Mouse (Mus musculus) heart, postnatal 0 days (tissue): ENCODE measurements around the gene Gabpb1.

Experiments used
- CTCF ChIP-seq: IDR thresholded peaks from 2 replicates; pipeline ENCODE4 v1.5.1; 2016; ENCODE audit warnings: antibody characterized with exemption, control low read depth, low read depth
- EP300 ChIP-seq: IDR thresholded peaks from 2 replicates; pipeline ENCODE4 v1.6.1; 2016; ENCODE audit warnings: antibody characterized with exemption, low read depth

DNA sequence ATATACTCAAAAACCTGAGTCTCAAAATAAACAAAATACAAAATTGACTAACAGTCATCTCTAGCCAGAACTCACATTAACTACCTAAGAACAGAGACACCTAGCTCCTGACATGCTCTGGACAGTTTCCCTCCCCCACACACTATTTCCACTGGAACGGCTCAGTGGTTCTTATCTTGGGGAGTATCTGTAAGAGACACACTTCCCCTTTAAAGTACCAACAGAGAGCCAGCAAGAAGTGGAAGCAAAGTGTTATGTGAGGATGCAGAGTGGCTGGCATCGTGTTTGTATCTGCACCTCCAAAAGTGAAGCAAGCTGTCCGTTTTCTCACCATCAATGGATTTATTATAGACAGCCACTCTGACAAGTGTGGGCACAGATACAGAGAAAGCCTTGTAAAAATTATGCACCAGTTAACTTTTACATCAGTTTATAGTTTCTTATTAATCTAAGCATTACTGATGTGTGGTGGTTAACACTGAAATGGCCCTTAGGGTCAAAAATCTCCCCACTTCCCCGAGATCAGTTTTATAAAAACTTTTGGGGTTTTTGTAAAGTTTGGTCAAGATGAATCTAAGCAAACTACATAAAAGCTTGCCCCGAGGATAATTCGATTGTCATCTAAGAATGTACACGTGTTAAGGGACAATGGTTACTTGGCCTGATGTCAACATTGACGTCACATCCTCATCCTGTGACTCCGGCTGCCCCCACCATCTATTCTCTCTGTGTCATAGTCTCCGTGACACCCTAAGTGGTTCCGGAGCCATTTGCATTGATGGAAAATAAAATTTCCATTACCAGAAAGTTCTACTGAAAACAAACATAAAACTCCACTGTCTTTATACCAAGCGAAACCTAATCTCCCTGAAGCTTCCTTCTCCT lies 40.0 kb downstream of the Gabpb1 start:
- TF ChIP-seq CTCF (no peak), EP300 (no peak)
